ENCODE assay signal across 8 mouse cellular contexts in genomic region chr17:45312510-45313266, GRCm38 (mm10).
DNase-seq lines count a peak whose midpoint lies in the region; ATAC-seq and TF ChIP-seq lines count a peak whose summit lies in the region.

No protein-coding gene starts in this region.

- no peaks in the 10 kb centered on the region for H3K27me3 ChIP-seq in forebrain, postnatal 0 days (ENCODE audit: insufficient read depth, low read length)
- H3K27me3 ChIP-seq in forebrain, embryonic 12.5 days, result no peaks in the 10 kb centered on the region
- H3K27me3 ChIP-seq in lung, embryonic 16.5 days (ENCODE audit: control insufficient read depth, insufficient read depth, low read depth, low read length), result no peaks in the 10 kb centered on the region; the same call in 1 of the 2 replicates

- H3K4me2 ChIP-seq in forebrain, postnatal 0 days (ENCODE audit: low read depth), result no peak overlapping the region
- no peak overlapping the region for H3K4me2 ChIP-seq in forebrain, embryonic 12.5 days
- H3K4me2 ChIP-seq in lung, embryonic 16.5 days (ENCODE audit: low read depth, low read length), result no peak overlapping the region

- no peaks in the 10 kb centered on the region for H3K4me1 ChIP-seq in forebrain, postnatal 0 days (ENCODE audit: insufficient read depth)
- no peaks in the 10 kb centered on the region for H3K4me1 ChIP-seq in forebrain, embryonic 12.5 days
- H3K4me1 ChIP-seq in lung, embryonic 16.5 days (replicated peaks; ENCODE audit: control insufficient read depth, insufficient read depth, low read length), result peaks cover 3% of the 10 kb centered on the region

- H3K4me3 ChIP-seq in forebrain, postnatal 0 days (ENCODE audit: low read depth, low read length), result no peak overlapping the region
- no peak overlapping the region for H3K4me3 ChIP-seq in forebrain, embryonic 12.5 days (replicated peaks)
- no peak overlapping the region for H3K4me3 ChIP-seq in lung, embryonic 16.5 days (ENCODE audit: low read length)

- ATAC-seq in forebrain, postnatal 0 days, result peak; percentile 86
- ATAC-seq in forebrain, embryonic 12.5 days (ENCODE audit: low FRiP score), result no peak
- ATAC-seq in cerebellum, adult (ENCODE audit: insufficient number of reproducible peaks, low FRiP score, low TSS enrichment), result peak; percentile 94
- ATAC-seq in lung, embryonic 16.5 days (ENCODE audit: low read depth), result peak; percentile 92

- no peaks in the 10 kb centered on the region for H3K36me3 ChIP-seq in forebrain, postnatal 0 days (ENCODE audit: insufficient read depth)
- H3K36me3 ChIP-seq in forebrain, embryonic 12.5 days (replicated peaks), result no peaks in the 10 kb centered on the region
- no peaks in the 10 kb centered on the region for H3K36me3 ChIP-seq in lung, embryonic 16.5 days (ENCODE audit: control insufficient read depth, insufficient read depth, low read length)

- peak; percentile 76 for DNase-seq in forebrain, postnatal 0 days
- DNase-seq in gastrocnemius, postnatal 14 days, result peak; percentile 66
- DNase-seq in kidney, postnatal 36 days, result peak; percentile 28 to 33
- DNase-seq in urinary bladder, postnatal 25 days (ENCODE audit: low spot score), result peak; percentile 4
- no peak for DNase-seq in c-Kit-positive CD71-positive TER-119-positive erythroid progenitor cells, embryonic 14.5 days (ENCODE audit: low spot score)

- 50% methylated on average over 5 of the region's 5 CpGs for WGBS in forebrain, postnatal 0 days
- 76% methylated on average over 5 of the region's 5 CpGs for WGBS in forebrain, embryonic 12.5 days
- 46% methylated on average over 5 of the region's 5 CpGs for WGBS in lung, embryonic 16.5 days

- intact Hi-C loops in gastrocnemius, postnatal 14 days (cut with DNase I; ENCODE audit: low total_unique reads), result no loop called here

- no peaks in the 10 kb centered on the region for H3K9me3 ChIP-seq in forebrain, postnatal 0 days (ENCODE audit: low read length)
- H3K9me3 ChIP-seq in forebrain, embryonic 12.5 days, result no peaks in the 10 kb centered on the region
- H3K9me3 ChIP-seq in lung, embryonic 16.5 days (ENCODE audit: control insufficient read depth, low read length), result peaks cover 2% of the 10 kb centered on the region; the same call in 1 of the 2 replicates

- TF ChIP-seq CTCF in forebrain, postnatal 0 days (IDR thresholded peaks at IDR 0.05; ENCODE audit: low read depth), result no peak

- no peak overlapping the region for H3K9ac ChIP-seq in forebrain, postnatal 0 days
- H3K9ac ChIP-seq in forebrain, embryonic 12.5 days, result no peak overlapping the region
- H3K9ac ChIP-seq in lung, embryonic 16.5 days (ENCODE audit: low read length), result no peak overlapping the region

- H3K27ac ChIP-seq in forebrain, postnatal 0 days (ENCODE audit: low read depth, low read length), result no peak overlapping the region
- no peak overlapping the region for H3K27ac ChIP-seq in forebrain, embryonic 12.5 days
- no peak overlapping the region for H3K27ac ChIP-seq in lung, embryonic 16.5 days (ENCODE audit: low read length)
